Mouse (Mus musculus) kidney, embryonic 16.5 days (tissue): ENCODE results near the gene Ceacam9. TPM values are rescaled to one million over a fixed set of nuclear protein-coding genes. Genes with fewer than 3 reads are reported as not detected.
"Not testable (repeated sequence)": the region's sequence is repeated elsewhere in the genome, so short reads cannot be mapped to it uniquely, and the experiment has no call there.

Experiments
- ATAC-seq: fragments of 200-750 bp; cut with Nextera tagmentation; 2 replicates; pipeline ENCODE4 v1.8.0; 2017; ENCODE audit warnings: moderate TSS enrichment; ENCODE audit not compliant: low FRiP score, low TSS enrichment
- H3K27ac ChIP-seq: fragments of 300-500 bp; sonication (generic); 2 replicates; pipeline ENCODE4 v1.5.1; 2014; ENCODE audit warnings: low read length
- H3K27me3 ChIP-seq: fragments of 300-500 bp; sonication (generic); 2 replicates; pipeline ENCODE4 v1.6.1; 2014; ENCODE audit warnings: low read length, control low read depth, mixed read lengths; ENCODE audit not compliant: insufficient read depth
- H3K36me3 ChIP-seq: fragments of 300-500 bp; sonication (generic); 2 replicates; pipeline ENCODE4 v1.6.1; 2014; ENCODE audit warnings: low read length, control low read depth, mixed read lengths; ENCODE audit not compliant: insufficient read depth
- H3K4me1 ChIP-seq: fragments of 300-500 bp; sonication (generic); 2 replicates; pipeline ENCODE4 v1.6.1; 2014; ENCODE audit warnings: low read length, control low read depth, mixed read lengths; ENCODE audit not compliant: insufficient read depth
- H3K4me2 ChIP-seq: fragments of 300-500 bp; sonication (generic); replicated peaks from 2 replicates; pipeline ENCODE4 v1.6.1; 2014; ENCODE audit warnings: low read depth, low read length
- H3K4me3 ChIP-seq: fragments of 300-500 bp; sonication (generic); 2 replicates; pipeline ENCODE4 v1.5.1; 2014; ENCODE audit warnings: mild to moderate bottlenecking, low read length
- H3K9ac ChIP-seq: fragments of 300-500 bp; sonication (generic); replicated peaks from 2 replicates; pipeline ENCODE4 v1.6.1; 2014; ENCODE audit warnings: low read length
- H3K9me3 ChIP-seq: fragments of 300-500 bp; sonication (generic); 2 replicates; pipeline ENCODE4 v1.6.1; 2016; ENCODE audit warnings: low read length, control low read depth
- WGBS: fragments of 180-500 bp; shearing (Covaris S2); extraction: QIAGEN DNeasy Blood & Tissue Kit; methylation state at CpG from one replicate; pipeline ENCODE4 v1.1.7; 2014; 5-methylcytosine and 5-hydroxymethylcytosine counted together
- polyA plus RNA-seq: library from polyadenylated mRNA; unstranded; fragments of >200 nt; fragmentation: Nextera tagmentation; extraction: Ambion mirVana; gene quantifications from 2 replicates; pipeline ENCODE4 v1.2.1, GENCODE M21; 2015

Gene Ceacam9
- polyA plus RNA-seq, 1 experiment from 2014 or later = not detected

DNA sequence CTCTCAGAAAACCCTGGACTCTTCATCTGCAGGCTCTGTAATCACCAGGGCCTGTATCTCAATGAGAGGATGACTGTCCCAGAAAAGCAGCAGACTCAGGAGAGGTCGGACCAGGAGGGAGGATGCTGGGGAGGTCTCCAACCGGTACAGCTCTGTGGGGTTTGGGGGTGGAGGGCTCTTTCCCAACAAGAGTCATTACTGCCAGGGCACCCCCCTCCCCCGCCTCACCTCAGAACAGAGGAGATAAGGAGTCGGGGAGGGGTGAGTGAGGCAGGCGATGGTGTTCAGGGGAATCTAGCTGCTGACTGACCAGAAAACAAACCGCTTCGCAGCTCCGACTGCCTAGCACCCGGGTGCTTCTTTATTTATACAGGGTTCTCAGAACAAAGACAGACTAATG is 13.5 kb upstream of the Ceacam9 start:
- Histone ChIP-seq H3K27ac (no peak overlapping the region), H3K4me2 (no peak overlapping the region), H3K9ac (no peak overlapping the region), H3K4me3 (no peak overlapping the region), H3K4me1 (no peaks in the 10 kb centered on the region), H3K36me3 (no peaks in the 10 kb centered on the region), H3K27me3 (no peaks in the 10 kb centered on the region), H3K9me3 (no peaks in the 10 kb centered on the region)
- ATAC-seq = no peak
- 28% methylated on average over 9 of the region's 9 CpGs for WGBS

DNA sequence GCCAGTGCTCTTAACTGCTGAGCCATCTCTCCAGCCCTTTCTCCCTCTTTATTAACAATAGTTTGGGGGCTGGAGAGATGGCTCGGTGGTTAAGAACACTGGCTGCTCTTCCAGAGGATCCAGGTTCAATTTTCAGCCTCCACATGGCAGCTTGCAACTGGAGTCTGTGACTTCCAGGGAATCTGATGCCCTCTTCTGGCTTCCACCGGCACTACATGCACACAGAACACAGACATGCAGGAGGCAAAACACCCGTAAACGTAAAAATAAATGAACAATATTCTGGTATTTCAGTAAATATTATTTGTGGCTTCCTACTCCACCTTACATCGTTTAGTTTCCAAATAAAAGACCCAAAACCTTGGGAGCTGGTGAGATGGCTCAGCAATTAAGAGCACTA is 11.1 kb upstream of the Ceacam9 start:
- Histone ChIP-seq H3K4me1 (no peaks in the 10 kb centered on the region), H3K9me3 (no peaks in the 10 kb centered on the region), H3K36me3 (no peaks in the 10 kb centered on the region), H3K4me3 (no peak overlapping the region), H3K4me2 (no peak overlapping the region), H3K27ac (no peak overlapping the region), H3K27me3 (no peaks in the 10 kb centered on the region), H3K9ac (no peak overlapping the region)
- 78% methylated on average over 5 of the region's 5 CpGs for WGBS
- ATAC-seq = no peak

DNA sequence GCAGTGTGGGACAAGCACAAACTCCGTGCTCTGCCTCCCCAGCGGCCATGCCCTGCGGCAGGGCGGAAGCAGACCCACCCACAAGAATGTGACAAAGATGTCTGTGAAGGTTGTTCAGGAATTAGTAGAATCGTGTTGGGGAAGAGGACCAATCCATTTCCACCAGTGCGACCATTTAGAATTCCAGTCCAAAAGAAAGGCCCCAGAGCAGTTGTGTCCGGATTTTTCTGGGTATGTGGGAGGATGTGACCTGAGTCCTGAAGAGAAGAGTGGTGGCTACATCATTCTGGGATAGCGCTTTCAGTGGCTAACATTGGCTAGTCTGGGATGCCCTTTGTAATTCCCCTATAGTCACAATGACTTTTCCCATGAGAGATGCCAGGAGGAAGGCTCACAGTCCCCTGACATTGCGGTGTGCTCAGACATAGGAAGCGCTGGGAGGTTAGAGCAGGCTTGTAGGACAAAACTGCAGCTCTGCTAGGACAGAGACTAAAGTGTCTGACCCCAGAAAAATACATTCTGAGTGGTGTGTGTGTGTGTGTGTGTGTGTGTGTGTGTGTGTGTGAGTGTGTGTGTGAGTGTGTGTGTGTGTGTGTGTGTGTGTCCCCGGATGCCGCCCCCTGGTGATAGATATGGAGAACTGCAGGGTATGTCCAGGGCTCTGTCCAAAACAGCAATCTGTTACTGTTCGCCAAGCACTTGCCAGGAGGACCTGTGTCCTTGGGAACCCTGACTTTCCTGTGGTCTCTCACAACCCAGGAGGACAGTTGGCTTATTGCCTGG is 8.9 kb upstream of the Ceacam9 start:
- Histone ChIP-seq H3K9ac (no peak overlapping the region), H3K4me2 (no peak overlapping the region), H3K4me1 (peaks cover 5% of the 10 kb centered on the region; the same call in 1 of the 2 replicates), H3K9me3 (no peaks in the 10 kb centered on the region), H3K27ac (no peak overlapping the region), H3K4me3 (no peak overlapping the region), H3K27me3 (no peaks in the 10 kb centered on the region), H3K36me3 (no peaks in the 10 kb centered on the region)
- no peak for ATAC-seq
- WGBS = 76% methylated on average over 13 of the region's 13 CpGs

DNA sequence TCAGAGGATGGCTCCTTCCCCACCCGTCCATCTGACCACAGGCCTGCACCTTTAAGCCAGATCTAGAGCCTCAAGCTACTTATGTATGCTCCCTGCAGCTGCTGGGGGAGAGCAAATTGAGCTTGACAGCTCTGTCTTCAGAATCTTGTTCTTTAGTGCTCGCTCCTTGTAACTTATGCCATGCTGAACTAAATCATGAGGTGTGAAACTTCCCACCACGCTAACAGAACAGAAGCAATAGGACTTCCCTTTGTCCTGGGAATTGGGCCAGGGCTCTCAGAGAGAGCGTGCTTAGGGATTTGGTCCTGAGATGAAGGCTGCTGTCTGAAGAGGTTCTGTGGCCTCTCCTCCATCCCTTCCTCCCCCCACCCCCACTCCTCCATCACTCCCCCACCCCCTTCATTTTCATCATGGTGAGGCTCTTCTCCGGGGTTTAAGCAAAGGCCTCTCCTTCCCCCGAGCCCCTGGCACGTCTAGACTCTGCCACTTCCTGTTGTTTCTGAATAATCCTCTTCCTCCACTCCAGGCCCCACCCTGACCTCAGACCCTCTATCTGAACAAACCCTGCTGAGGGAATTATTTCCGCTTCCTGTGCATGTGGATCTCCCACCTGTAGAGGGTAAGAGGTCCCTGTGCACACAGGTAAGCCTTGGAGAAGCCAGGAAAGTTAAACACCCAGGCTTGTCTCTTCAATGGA is 5.1 kb upstream of the Ceacam9 start:
- H3K36me3 ChIP-seq, ATAC-seq, H3K9me3 ChIP-seq, H3K27ac ChIP-seq, H3K4me2 ChIP-seq, H3K9ac ChIP-seq, H3K4me1 ChIP-seq, H3K27me3 ChIP-seq, H3K4me3 ChIP-seq: not testable (repeated sequence)
- 32% methylated on average over 8 of the region's 8 CpGs for WGBS

DNA sequence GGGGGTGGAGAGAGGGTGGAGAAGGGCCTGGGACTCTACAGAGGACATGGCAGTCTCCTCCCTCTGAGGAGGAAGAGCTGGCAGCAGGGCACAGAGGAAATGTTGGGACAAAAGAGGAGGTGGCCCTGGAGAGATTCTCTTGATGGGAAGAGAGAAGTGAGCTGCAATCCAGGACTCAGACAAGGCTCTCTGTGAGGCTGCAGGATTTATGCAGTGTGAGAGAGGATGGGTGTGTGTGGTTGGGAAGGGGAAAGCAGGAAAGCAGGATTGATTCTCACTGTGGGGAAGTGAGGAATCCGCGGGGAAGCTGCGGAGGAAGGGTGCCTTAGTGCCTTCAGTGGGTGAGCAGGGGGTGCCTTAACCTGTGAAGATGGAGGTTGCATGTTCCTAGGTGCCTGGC is 761 bp downstream of the Ceacam9 start:
- H3K4me1 ChIP-seq, H3K9ac ChIP-seq, H3K9me3 ChIP-seq, H3K4me3 ChIP-seq, H3K27ac ChIP-seq, ATAC-seq, H3K36me3 ChIP-seq, H3K4me2 ChIP-seq, H3K27me3 ChIP-seq: not testable (repeated sequence)
- 43% methylated on average over 1 of the region's 3 CpGs for WGBS

DNA sequence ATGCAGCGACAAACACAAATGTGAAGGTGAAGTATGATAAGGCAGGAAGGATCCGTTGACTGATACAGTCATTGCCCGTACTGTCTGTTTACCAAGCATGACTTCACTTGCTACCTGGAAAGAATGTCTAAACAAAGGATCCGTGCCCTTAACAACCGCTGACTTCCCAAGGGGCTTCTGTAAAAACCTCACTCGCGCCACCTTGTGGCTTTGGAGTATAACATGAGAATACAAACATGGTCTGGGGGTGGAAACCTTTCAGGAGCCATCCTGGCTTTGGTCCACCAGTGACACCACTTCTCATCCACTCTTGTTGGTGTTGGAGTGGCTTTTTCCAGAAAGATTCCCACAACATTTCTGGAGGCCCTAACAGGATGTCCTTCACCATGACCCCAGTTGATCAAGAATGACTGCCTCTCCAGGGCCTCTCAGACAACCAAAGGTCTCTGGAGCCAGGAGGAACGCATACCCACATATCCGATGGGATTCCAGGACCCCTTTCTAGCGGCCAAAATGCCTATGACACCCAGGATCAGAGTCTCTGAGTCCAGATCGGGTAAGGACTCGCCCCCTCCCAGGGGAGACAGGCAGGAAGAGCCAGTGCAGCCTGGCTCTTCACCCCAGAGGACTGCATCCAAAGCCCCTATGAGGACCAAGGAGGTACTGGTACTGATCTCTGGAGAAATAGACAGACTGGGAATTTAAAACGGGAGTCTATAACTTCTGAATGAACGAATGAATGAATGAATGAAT is 7.0 kb downstream of the Ceacam9 start:
- Histone ChIP-seq H3K9me3 (no peaks in the 10 kb centered on the region), H3K27ac (peak overlapping the region; percentile 34; the same call in 1 of the 2 replicates), H3K4me3 (peak overlapping the region; percentile 22), H3K36me3 (no peaks in the 10 kb centered on the region), H3K9ac (peak overlapping the region; percentile 44; the same call in 1 of the 2 replicates), H3K4me2 (peak overlapping the region; percentile 46), H3K4me1 (peaks cover 24% of the 10 kb centered on the region), H3K27me3 (no peaks in the 10 kb centered on the region)
- 26% methylated on average over 14 of the region's 14 CpGs for WGBS
- ATAC-seq = peak; percentile 36; the same call in 1 of the 2 replicates

DNA sequence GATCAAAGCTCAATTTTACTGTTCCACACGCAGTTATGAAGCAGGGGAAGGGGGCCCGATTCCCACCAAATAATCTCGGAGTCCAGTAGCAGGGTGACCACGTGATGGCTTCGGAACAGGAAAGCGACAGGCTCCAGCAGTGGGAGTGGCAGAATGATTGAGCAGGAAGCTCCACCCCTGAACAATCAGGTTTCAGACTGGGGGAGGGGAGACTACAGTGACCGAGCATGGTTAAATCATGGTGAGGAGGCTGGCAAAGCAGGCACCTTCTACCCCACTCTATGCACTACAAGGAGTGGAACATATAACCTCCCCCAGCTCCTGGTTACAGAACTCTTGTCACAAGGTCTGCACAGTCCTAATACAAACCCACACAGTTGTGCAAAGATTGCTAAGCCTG is 7.8 kb downstream of the Ceacam9 start:
- Histone ChIP-seq H3K9ac (peak overlapping the region; percentile 44; the same call in 1 of the 2 replicates), H3K4me1 (peaks cover 24% of the 10 kb centered on the region), H3K4me2 (peak overlapping the region; percentile 46), H3K4me3 (peak overlapping the region; percentile 22)
- H3K27me3 ChIP-seq, H3K36me3 ChIP-seq, H3K27ac ChIP-seq, H3K9me3 ChIP-seq: not testable (repeated sequence)
- ATAC-seq = peak; percentile 35
- WGBS = under 1% methylated on average over 7 of the region's 7 CpGs

DNA sequence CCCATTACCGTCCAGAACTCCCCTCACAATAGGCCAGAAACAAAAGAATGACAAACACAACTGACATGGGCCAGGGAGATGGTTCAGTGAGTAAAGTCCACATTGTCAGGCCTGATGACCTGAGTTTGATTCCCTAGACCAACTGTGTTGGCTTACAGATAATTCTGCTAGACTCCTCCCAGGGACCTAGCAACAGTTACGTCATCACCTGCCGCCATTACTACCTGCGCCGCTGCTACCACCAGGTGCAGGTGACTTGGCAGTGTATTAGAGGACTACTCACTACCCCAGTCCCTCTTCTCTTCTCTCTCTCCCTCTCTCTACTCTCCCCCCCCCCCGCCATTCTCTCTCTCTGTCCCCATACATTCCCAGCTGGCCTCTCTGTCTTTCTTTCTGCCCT is 9.1 kb downstream of the Ceacam9 start:
- no peak overlapping the region for H3K4me2 ChIP-seq
- H3K9ac ChIP-seq = no peak overlapping the region
- H3K4me3 ChIP-seq = no peak overlapping the region
- 92% methylated on average over 5 of the region's 6 CpGs for WGBS
- no peaks in the 10 kb centered on the region for H3K9me3 ChIP-seq
- no peak for ATAC-seq
- H3K27me3 ChIP-seq = no peaks in the 10 kb centered on the region
- H3K4me1 ChIP-seq = peaks cover 24% of the 10 kb centered on the region
- H3K36me3 ChIP-seq = no peaks in the 10 kb centered on the region
- H3K27ac ChIP-seq = no peak overlapping the region

DNA sequence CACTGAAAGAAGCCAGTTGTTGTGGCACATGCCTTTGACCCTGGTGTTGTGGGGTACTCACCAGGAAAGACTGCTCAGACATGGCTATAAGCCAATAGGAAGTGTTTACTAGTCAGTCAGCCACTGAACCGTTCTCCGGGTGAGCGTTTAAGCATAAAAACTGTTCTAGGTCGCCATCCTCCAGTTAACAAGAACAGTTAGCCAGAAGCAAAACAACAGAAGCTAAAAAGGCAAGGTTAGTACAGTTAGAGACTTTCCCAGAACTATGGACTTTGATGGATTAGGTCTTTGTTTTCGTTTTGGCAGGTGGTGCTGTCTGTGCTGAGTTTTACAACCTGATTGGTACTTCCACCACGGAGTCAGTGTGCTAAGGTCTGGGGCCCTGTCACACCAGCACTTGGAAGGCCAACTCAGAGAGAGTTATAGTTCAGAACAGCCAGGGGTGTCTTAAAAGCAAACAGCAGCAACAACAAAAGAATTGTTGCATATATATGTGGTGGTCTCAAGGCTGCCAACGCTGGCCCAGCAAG is 10.2 kb downstream of the Ceacam9 start:
- Histone ChIP-seq H3K4me2 (no peak overlapping the region), H3K4me3 (no peak overlapping the region), H3K36me3 (no peaks in the 10 kb centered on the region), H3K27ac (peak overlapping the region; percentile 77), H3K4me1 (peaks cover 24% of the 10 kb centered on the region), H3K9ac (no peak overlapping the region; the same call in 1 of the 2 replicates), H3K9me3 (no peaks in the 10 kb centered on the region), H3K27me3 (no peaks in the 10 kb centered on the region)
- WGBS = 10% methylated on average over 7 of the region's 7 CpGs
- ATAC-seq = 0 out of 2 replicates have a peak, but pooled peaks have one; percentile 14
